In genomic region chr7:99544272-99544671, GRCm38 (mm10) we compare ENCODE assay signal across 11 mouse cellular contexts. TPM values are rescaled to one million over a fixed set of nuclear protein-coding genes. Genes with fewer than 3 reads are reported as not detected.
DNase-seq lines count a peak whose midpoint lies in the region; ATAC-seq and TF ChIP-seq lines count a peak whose summit lies in the region.
"Had no signal": no experiment of that assay in that cellular context is flagged by ENCODE, and none has a peak within 500 bp of the region (broad histone marks: within the 10 kb centered on the region; RNA-seq: fewer than 3 reads in every experiment).

No protein-coding gene starts in this region.

- H3K4me1 ChIP-seq in intestine, postnatal 0 days (replicated peaks; ENCODE audit: control insufficient read depth, insufficient read depth, low read length) = peaks cover 16% of the 10 kb centered on the region

- no peak for ATAC-seq in intestine, postnatal 0 days
- ATAC-seq: inflammation-experienced regulatory T-cells, adult 6 months had no signal

- 82% methylated on average over 6 of the region's 6 CpGs for WGBS in intestine, postnatal 0 days

- H3K36me3 ChIP-seq in intestine, postnatal 0 days (ENCODE audit: control insufficient read depth, insufficient read depth) = peaks cover 5% of the 10 kb centered on the region; the same call in 1 of the 2 replicates

- no peaks in the 10 kb centered on the region for H3K27me3 ChIP-seq in intestine, postnatal 0 days (replicated peaks; ENCODE audit: control insufficient read depth, insufficient read depth, low read length)

- peak overlapping the region; percentile 87 for H3K27ac ChIP-seq in layer of hippocampus, adult 2 months
- H3K27ac ChIP-seq in intestine, postnatal 0 days (ENCODE audit: low read depth, low read length) = no peak overlapping the region

- TF ChIP-seq CTCF in layer of hippocampus, adult 2 months (conservative IDR thresholded peaks at IDR 0.05) = no peak
- no peak for TF ChIP-seq CTCF in intestine, postnatal 0 days (IDR thresholded peaks at IDR 0.05; ENCODE audit: low read depth)

- peak; percentile 4 for DNase-seq in cerebellum, adult 11 months
- DNase-seq in cerebellum, adult 11-12 months = no peak
- DNase-seq in layer of hippocampus, adult 2 months (ENCODE audit: low spot score in 2 of 2) = peak in 1 of 2 experiments; percentile 65
- no peak for DNase-seq in layer of hippocampus, adult 11-12 months (ENCODE audit: low spot score)
- DNase-seq in thymus, postnatal 4 days = peak; percentile 8
- DNase-seq in thymus, postnatal 14 days = no peak
- no peak for DNase-seq in gastrocnemius, postnatal 4 days (ENCODE audit: low spot score in 2 of 2)
- DNase-seq: adrenal gland, postnatal 10 days; gastrocnemius, postnatal 14 days had no signal

- H3K9me3 ChIP-seq in intestine, postnatal 0 days (ENCODE audit: control insufficient read depth) = no peaks in the 10 kb centered on the region

- H3K4me2 ChIP-seq in intestine, postnatal 0 days (replicated peaks; ENCODE audit: low read depth) = no peak overlapping the region

- no peak overlapping the region for H3K4me3 ChIP-seq in layer of hippocampus, adult 2 months
- no peak overlapping the region for H3K4me3 ChIP-seq in intestine, postnatal 0 days (ENCODE audit: low read depth, low read length)

- H3K9ac ChIP-seq in intestine, postnatal 0 days (ENCODE audit: low read depth, low read length) = no peak overlapping the region

RNA-seq across cellular contexts. Expression of gene Arrb1, which starts 9.0 kb away (rescaled TPM):
- 100 to 1,000 TPM; 143 to 148 TPM for total RNA-seq in layer of hippocampus, adult 2 months (2021)
- polyA plus RNA-seq in intestine, postnatal 0 days (2015; fragmentation: Nextera tagmentation; extraction: Ambion mirVana) = 4.2 and 4.4 TPM in 2 replicates
- 10 to 100 TPM; 30.7 to 32.6 TPM for total RNA-seq in gastrocnemius, postnatal 4 days (2021)

Comparison
In these comparisons a context has a peak if more than half of its experiments do, and no peak if none do; other contexts are left out.
1. DNase-seq: peak in cerebellum, adult 11 months (single experiment) and thymus, postnatal 4 days (single experiment); none in cerebellum, adult 11-12 months (single experiment), layer of hippocampus, adult 11-12 months (single experiment), thymus, postnatal 14 days (single experiment) and gastrocnemius, postnatal 4 days (0 of 2).
2. RNA of gene Arrb1, which starts 9.0 kb away (total RNA-seq): 143 to 148 TPM in layer of hippocampus, adult 2 months; 30.7 to 32.6 TPM in gastrocnemius, postnatal 4 days; every median in the first group is over 4 times any median in the second.